Comparison of ENCODE assay signal across 16 mouse cellular contexts in genomic region chr7:73199967-73200366, GRCm38 (mm10).
A peak's percentile ranks its signal among the peaks of the same experiment; 100 is the strongest.
DNase-seq lines count a peak whose midpoint lies in the region.
"Had no signal": no experiment of that assay in that cellular context is flagged by ENCODE, and none has a peak within 500 bp of the region (broad histone marks: within the 10 kb centered on the region; RNA-seq: fewer than 3 reads in every experiment).

No protein-coding gene starts in this region.

- intact Hi-C loops in gastrocnemius, postnatal 14 days (cut with DNase I; ENCODE audit: low total_unique reads) = no loop called here
- intact Hi-C loops in left cerebral cortex, postnatal 4 days (cut with DNase I) = no loop called here

- DNase-seq in gastrocnemius, postnatal 14 days = peak; percentile 23
- no peak for DNase-seq in gastrocnemius, postnatal 10 days
- DNase-seq in left cerebral cortex, postnatal 4 days = peak; percentile 18
- DNase-seq in left cerebral cortex, adult 8-10 months (ENCODE audit: low spot score in 2 of 2) = no peak
- peak; percentile 35 for DNase-seq in testis, postnatal 10 days (ENCODE audit: low spot score)
- no peak for DNase-seq in testis, postnatal 14 days (ENCODE audit: low spot score)
- no peak for DNase-seq in spleen, postnatal 14 days (ENCODE audit: low spot score in 2 of 2)
- DNase-seq: adrenal gland, postnatal 10 days; cerebellum, adult 11-12 months; cerebellum, postnatal 10 days; gastrocnemius, postnatal 36 days; heart, postnatal 36 days; kidney, adult 9 months; kidney, postnatal 10 days; retina, postnatal 1 day; thymus, postnatal 14 days had no signal

Comparison
In these comparisons a context has a peak if more than half of its experiments do, and no peak if none do; other contexts are left out.
1. DNase-seq: peak in gastrocnemius, postnatal 14 days (single experiment), left cerebral cortex, postnatal 4 days (single experiment) and testis, postnatal 10 days (single experiment); none in gastrocnemius, postnatal 10 days (single experiment), left cerebral cortex, adult 8-10 months (0 of 2), testis, postnatal 14 days (single experiment) and spleen, postnatal 14 days (0 of 2).